ENCODE assay signal across 8 mouse cellular contexts in the genomic region with DNA sequence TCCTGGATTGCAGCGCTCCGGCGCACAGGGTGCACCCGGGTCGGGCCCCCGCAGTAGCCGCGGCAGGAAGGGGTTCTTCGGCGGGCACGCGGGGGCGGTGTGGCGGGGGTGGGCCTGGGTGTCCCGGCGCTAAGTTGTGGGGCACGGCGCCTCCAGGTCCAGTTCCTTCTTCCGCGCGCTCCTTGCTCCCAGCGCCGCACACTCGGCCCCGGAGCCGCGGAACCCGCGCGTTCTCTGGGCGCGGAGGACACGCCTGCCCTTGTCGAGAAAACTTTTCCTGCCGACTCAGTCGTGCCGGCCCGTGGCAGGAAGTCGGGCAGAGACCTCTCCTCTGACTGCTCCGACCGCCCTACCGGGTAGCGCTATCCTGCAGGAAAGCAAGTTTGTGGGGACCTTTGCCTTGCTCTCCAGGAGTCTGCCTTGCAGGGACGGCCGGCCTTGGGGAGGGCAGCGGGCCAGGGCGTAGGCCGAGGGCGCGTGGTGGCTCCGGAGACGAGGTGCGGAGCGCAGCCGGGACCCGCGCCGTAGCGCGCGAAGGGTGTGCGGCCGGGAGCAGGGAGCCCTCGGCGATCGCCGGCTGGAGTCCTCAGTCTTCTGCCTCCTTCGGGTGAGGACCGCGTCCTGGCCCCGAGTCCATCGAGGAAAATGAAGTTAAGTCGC. TPM values are rescaled to one million over a fixed set of nuclear protein-coding genes. Genes with fewer than 3 reads are reported as not detected.
DNase-seq lines count a peak whose midpoint lies in the region; ATAC-seq and TF ChIP-seq lines count a peak whose summit lies in the region.

No protein-coding gene starts in this region.

- ATAC-seq in heart, embryonic 14.5 days (ENCODE audit: insufficient number of reproducible peaks, insufficient read depth, low FRiP score, low read depth) = peak; percentile 34
- ATAC-seq in kidney, postnatal 0 days (replicated peaks; ENCODE audit: low FRiP score, low read depth) = peak; percentile 33

- peak overlapping the region; percentile 87 for H3K4me2 ChIP-seq in heart, embryonic 14.5 days (ENCODE audit: low read length)
- peak overlapping the region; percentile 76 for H3K4me2 ChIP-seq in kidney, postnatal 0 days (ENCODE audit: low read length)

- WGBS in heart, embryonic 14.5 days = under 1% methylated on average over 72 of the region's 73 CpGs
- WGBS in kidney, postnatal 0 days = under 1% methylated on average over 66 of the region's 73 CpGs

- no peak for TF ChIP-seq POLR2A in embryonic fibroblast, embryonic 13.5 days (IDR thresholded peaks at IDR 0.05; ENCODE audit: low read depth, low read length)

- peak overlapping the region; percentile 92 to 98 for H3K4me3 ChIP-seq in ES-E14 (ENCODE audit: insufficient read depth in 1 of 2, low read depth in 1 of 2, low read length in 2 of 2, poor library complexity in 1 of 2, severe bottlenecking in 1 of 2)
- peak overlapping the region; percentile 66 for H3K4me3 ChIP-seq in embryonic fibroblast, embryonic 13.5 days (ENCODE audit: insufficient read depth, low read length)
- H3K4me3 ChIP-seq in heart, embryonic 14.5 days (ENCODE audit: control insufficient read depth in 1 of 2, insufficient read depth in 1 of 2, low read depth in 1 of 2, low read length in 2 of 2) = peak overlapping the region; percentile 65 to 88
- peak overlapping the region; percentile 97 for H3K4me3 ChIP-seq in kidney, postnatal 0 days (replicated peaks; ENCODE audit: low read depth, low read length)

- no peaks in the 10 kb centered on the region for H3K27me3 ChIP-seq in heart, embryonic 14.5 days (ENCODE audit: control insufficient read depth, insufficient read depth, low read length)
- H3K27me3 ChIP-seq in kidney, postnatal 0 days (ENCODE audit: insufficient read depth, low read length) = no peaks in the 10 kb centered on the region

- DNase-seq in ES-E14 (ENCODE audit: low read depth, low spot score) = no peak
- peak; percentile 41 for DNase-seq in brain, adult 2 months (ENCODE audit: low read depth, low spot score)
- peak; percentile 64 for DNase-seq in kidney, postnatal 0 days (ENCODE audit: low spot score)
- peak; percentile 54 for DNase-seq in lung, postnatal 36 days
- DNase-seq in right cerebral cortex, adult 2 months (ENCODE audit: low spot score in 2 of 2) = peak; percentile 29 to 40
- peak; percentile 57 for DNase-seq in urinary bladder, postnatal 25 days (ENCODE audit: low spot score)

- H3K36me3 ChIP-seq in ES-E14 (ENCODE audit: control insufficient read depth, insufficient read depth, low read length, poor library complexity, severe bottlenecking) = no peaks in the 10 kb centered on the region
- no peaks in the 10 kb centered on the region for H3K36me3 ChIP-seq in heart, embryonic 14.5 days (ENCODE audit: control insufficient read depth, insufficient read depth, low read length)
- no peaks in the 10 kb centered on the region for H3K36me3 ChIP-seq in kidney, postnatal 0 days (ENCODE audit: insufficient read depth, low read length)

- no peak overlapping the region for H3K27ac ChIP-seq in ES-E14 (ENCODE audit: insufficient read depth, low read depth, low read length, poor library complexity, severe bottlenecking)
- peak overlapping the region; percentile 10; the same call in 1 of the 2 replicates for H3K27ac ChIP-seq in embryonic fibroblast, embryonic 13.5 days (ENCODE audit: insufficient read depth, low read length)
- H3K27ac ChIP-seq in heart, embryonic 14.5 days (replicated peaks in 1 of 2; ENCODE audit: control insufficient read depth in 1 of 2, insufficient read depth in 1 of 2, low read depth in 2 of 2, low read length in 2 of 2) = peak overlapping the region; percentile 53 to 91
- peak overlapping the region; percentile 96 for H3K27ac ChIP-seq in kidney, postnatal 0 days

- TF ChIP-seq CTCF in embryonic fibroblast, embryonic 13.5 days (IDR thresholded peaks at IDR 0.05; ENCODE audit: borderline replicate concordance, insufficient read depth, low read length) = no peak
- no peak for TF ChIP-seq CTCF in kidney, postnatal 0 days (IDR thresholded peaks at IDR 0.05; ENCODE audit: low read depth)

- in situ Hi-C loops in ES-E14 (cut with MboI; ENCODE audit: low sequenced_read_pairs in 2 of 2, unreplicated experiment in 2 of 2) = no loop called here

- no peaks in the 10 kb centered on the region for H3K9me3 ChIP-seq in ES-E14 (ENCODE audit: control insufficient read depth, insufficient read depth, low read depth, low read length)
- H3K9me3 ChIP-seq in heart, embryonic 14.5 days (ENCODE audit: control insufficient read depth, low read length) = no peaks in the 10 kb centered on the region
- no peaks in the 10 kb centered on the region for H3K9me3 ChIP-seq in kidney, postnatal 0 days (replicated peaks; ENCODE audit: low read length)

- peaks cover 2 to 9% of the 10 kb centered on the region in 2 experiments; a peak in 2 of 4 replicates for H3K4me1 ChIP-seq in ES-E14 (ENCODE audit: control insufficient read depth in 2 of 2, insufficient read depth in 2 of 2, low read length in 2 of 2, poor library complexity in 1 of 2)
- H3K4me1 ChIP-seq in embryonic fibroblast, embryonic 13.5 days (ENCODE audit: control insufficient read depth, insufficient read depth, low read length) = peaks cover 2% of the 10 kb centered on the region
- peaks cover 6 to 19% of the 10 kb centered on the region in 2 experiments; a peak in 2 of 4 replicates for H3K4me1 ChIP-seq in heart, embryonic 14.5 days (ENCODE audit: control insufficient read depth in 2 of 2, insufficient read depth in 2 of 2, low read length in 2 of 2)
- H3K4me1 ChIP-seq in kidney, postnatal 0 days (replicated peaks; ENCODE audit: insufficient read depth, low read length) = peaks cover 13% of the 10 kb centered on the region

- peak overlapping the region; percentile 85 for H3K9ac ChIP-seq in ES-E14 (ENCODE audit: insufficient read depth, low read depth, low read length, poor library complexity, severe bottlenecking)
- H3K9ac ChIP-seq in heart, embryonic 14.5 days (ENCODE audit: low read length) = peak overlapping the region; percentile 93
- H3K9ac ChIP-seq in kidney, postnatal 0 days (ENCODE audit: low read depth, low read length) = peak overlapping the region; percentile 96

TF ChIP-seq in ES-E14, 5 proteins besides CTCF, POLR2A, EP300 and RAD21:
- TF ChIP-seq CHD2 (IDR thresholded peaks at IDR 0.05; ENCODE audit: low read depth, low read length) (no peak), HCFC1 (IDR thresholded peaks at IDR 0.05; ENCODE audit: borderline replicate concordance, insufficient read depth, low read length) (no peak), ZNF384 (IDR thresholded peaks at IDR 0.05; ENCODE audit: low read depth, low read length) (no peak), ZC3H11A (IDR thresholded peaks at IDR 0.05; ENCODE audit: borderline replicate concordance, low read depth, low read length) (no peak), MAFK (IDR thresholded peaks at IDR 0.05; ENCODE audit: insufficient read depth, low read depth, low read length) (no peak)
TF ChIP-seq in ES-E14: peak in this region for 0.

RNA-seq across cellular contexts. Expression of a gene that starts 0.7 kb away (rescaled TPM):
- total RNA-seq in ES-E14 (2012; rRNA removed) = 38.0 and 42.7 TPM in 2 replicates
- 109 and 133 TPM in 2 replicates for polyA plus RNA-seq in embryonic fibroblast, embryonic 13.5 days (2011; ENCODE audit: insufficient read length, low read depth, missing spikeins)
- 3.7 and 5.7 TPM in 2 replicates for polyA plus RNA-seq in heart, embryonic 14.5 days (2014; fragmentation: Nextera tagmentation; extraction: Ambion mirVana)
- polyA plus RNA-seq in kidney, postnatal 0 days (2015; fragmentation: Nextera tagmentation; extraction: Ambion mirVana) = 9.5 and 9.9 TPM in 2 replicates

Comparison
In these comparisons a context has a peak if more than half of its experiments do, and no peak if none do; other contexts are left out.
1. RNA of a gene that starts 0.7 kb away (polyA plus RNA-seq): 109 to 133 TPM in embryonic fibroblast, embryonic 13.5 days; 9.5 to 9.9 TPM in kidney, postnatal 0 days and 3.7 to 5.7 TPM in heart, embryonic 14.5 days; every median in the first group is over 10 times any median in the second.
2. Peak in every context shown above with its lines, with median percentiles within 50 percentile points of each other: H3K4me3 ChIP-seq and H3K9ac ChIP-seq.